Mouse (Mus musculus) lung, adult 2 months (tissue): ENCODE measurements at regions not wholly inside any gene's neighbourhood (a gene's known extent, or its start where the extent isn't known, plus 50 kb on each side); places are given as distances from the start of the nearest gene placed in this dataset.

Experiments
- DNase-seq: peaks from one replicate; pipeline ENCODE4 v3.0.0; 2022
- H3K4me1 ChIP-seq: fragments of 200-500 bp; 2 replicates; pipeline ENCODE4 v1.6.1; 2011; ENCODE audit warnings: low read length; ENCODE audit not compliant: control insufficient read depth, insufficient read depth
- H3K4me3 ChIP-seq: fragments of 200-500 bp; replicated peaks from 2 replicates; pipeline ENCODE3; 2011; ENCODE audit warnings: low read depth, mild to moderate bottlenecking, control low read depth, low read length; ENCODE audit errors: extremely low read depth
- CTCF ChIP-seq: fragments of 200-500 bp; IDR thresholded peaks from 2 replicates; pipeline ENCODE4 v1.5.1; 2011; ENCODE audit warnings: mild to moderate bottlenecking, low read length, control low read depth; ENCODE audit not compliant: insufficient read depth
- POLR2A ChIP-seq: fragments of 200-500 bp; IDR thresholded peaks from 2 replicates; pipeline ENCODE4 v1.6.1; 2011; ENCODE audit warnings: low read depth, mild to moderate bottlenecking, control low read depth, low read length, borderline replicate concordance; ENCODE audit errors: extremely low read depth
- WGBS: fragments of 180-500 bp; shearing (Covaris S2); methylation state at CpG from one replicate; pipeline ENCODE4 v1.1.7; 2018; 5-methylcytosine and 5-hydroxymethylcytosine counted together

- Histone ChIP-seq H3K4me3 (no peak overlapping the region), H3K4me1 (no peaks in the 10 kb centered on the region)
- 3% methylated on average over 25 of the region's 25 CpGs for WGBS
- DNase-seq = peak; percentile 70
- TF ChIP-seq CTCF = peak; percentile 39
- no peak for TF ChIP-seq POLR2A
These were observed 505.2 kb downstream of the Irx1 start for GRCm38 (mm10) chr13:71458061-71458935.

GRCm38 (mm10) chr13:71457550-71457949, 506.0 kb downstream of the Irx1 start:
- no peak for DNase-seq
- Histone ChIP-seq H3K4me1 (no peaks in the 10 kb centered on the region), H3K4me3 (no peak overlapping the region)
- TF ChIP-seq CTCF (no peak), POLR2A (no peak)
- whole genome bisulfite sequencing = 60% methylated on average over 3 of the region's 3 CpGs

- WGBS = 78% methylated on average over 5 of the region's 5 CpGs
- no peak for TF ChIP-seq CTCF
- no peak for TF ChIP-seq POLR2A
- no peak for DNase-seq
- no peak overlapping the region for H3K4me3 ChIP-seq
- H3K4me1 ChIP-seq = no peaks in the 10 kb centered on the region
These were observed 511.3 kb downstream of the Irx1 start for GRCm38 (mm10) chr13:71452258-71452657.

GRCm38 (mm10) chr13:71437601-71438099, 525.9 kb downstream of the Irx1 start:
- Histone ChIP-seq H3K4me3 (no peak overlapping the region), H3K4me1 (no peaks in the 10 kb centered on the region)
- 37% methylated on average over 2 of the region's 2 CpGs for WGBS
- TF ChIP-seq CTCF = no peak
- TF ChIP-seq POLR2A = no peak
- DNase-seq = no peak

- no peak for DNase-seq
- TF ChIP-seq POLR2A = no peak
- TF ChIP-seq CTCF = no peak
- Histone ChIP-seq H3K4me3 (no peak overlapping the region), H3K4me1 (no peaks in the 10 kb centered on the region)
- WGBS = 67% methylated on average over 21 of the region's 21 CpGs
These were observed 559.6 kb downstream of the Irx1 start for GRCm38 (mm10) chr13:71403654-71404560.

GRCm38 (mm10) chr13:71393716-71394309, 552.2 kb upstream of the Adamts16 start:
- TF ChIP-seq CTCF (no peak), POLR2A (no peak)

GRCm38 (mm10) chr13:71378641-71379040, 537.0 kb upstream of the Adamts16 start:
- TF ChIP-seq POLR2A = no peak
- TF ChIP-seq CTCF = no peak
- 77% methylated on average over 2 of the region's 2 CpGs for WGBS
- no peak overlapping the region for H3K4me3 ChIP-seq
- no peaks in the 10 kb centered on the region; the same call in 1 of the 2 replicates for H3K4me1 ChIP-seq
- DNase-seq = no peak

More at GRCm38 (mm10) chr13:71393716-71394309, 552.2 kb upstream of the Adamts16 start:
- no peaks in the 10 kb centered on the region for H3K4me1 ChIP-seq
- no peak for DNase-seq
- WGBS = 69% methylated on average over 10 of the region's 10 CpGs
- no peak overlapping the region for H3K4me3 ChIP-seq

- DNase-seq = no peak
- Histone ChIP-seq H3K4me1 (no peaks in the 10 kb centered on the region; the same call in 1 of the 2 replicates), H3K4me3 (no peak overlapping the region)
- 22% methylated on average over 9 of the region's 9 CpGs for WGBS
- TF ChIP-seq POLR2A = no peak
- TF ChIP-seq CTCF = no peak
These were observed 534.4 kb upstream of the Adamts16 start for GRCm38 (mm10) chr13:71375909-71376606.
